8 mouse cellular contexts compared by ENCODE assay signal in the genomic region with DNA sequence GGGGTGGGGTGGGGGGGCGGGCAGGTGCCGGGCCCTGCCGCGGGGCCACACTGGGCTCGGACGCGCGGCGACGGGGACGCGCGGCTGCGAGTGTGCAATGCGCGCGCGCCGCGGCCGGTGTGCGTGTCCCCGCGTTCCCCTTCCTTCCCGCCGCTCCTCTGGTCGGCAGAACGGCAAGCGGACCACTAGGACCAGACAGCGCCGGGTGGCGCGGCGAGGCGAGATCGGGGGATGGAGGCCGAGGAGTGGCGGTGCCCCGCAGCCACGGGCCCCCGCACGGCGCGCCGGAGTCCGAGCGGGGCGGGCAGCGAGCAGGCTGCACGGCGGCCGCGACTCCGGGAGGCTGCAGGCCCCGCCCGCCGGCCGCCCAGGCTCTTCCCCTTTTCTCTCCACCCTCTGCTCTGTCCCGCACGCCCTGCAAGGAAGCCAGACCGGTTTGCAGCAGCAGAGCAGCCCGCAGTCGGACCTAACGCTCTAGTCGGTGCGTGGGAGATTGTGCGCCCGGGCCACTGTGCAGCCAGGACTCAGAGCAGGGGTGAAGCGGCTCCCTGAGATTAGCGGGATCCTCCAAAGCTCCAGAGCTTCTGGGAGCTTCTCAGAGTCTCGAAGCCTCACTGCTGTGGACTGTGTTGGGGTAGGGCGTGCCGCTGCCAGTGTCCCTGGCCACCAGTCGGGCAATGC. TPM values are rescaled to one million over a fixed set of nuclear protein-coding genes. Genes with fewer than 3 reads are reported as not detected.
DNase-seq lines count a peak whose midpoint lies in the region; ATAC-seq and TF ChIP-seq lines count a peak whose summit lies in the region.

No protein-coding gene starts in this region.

- H3K27me3 ChIP-seq in G1E (ENCODE audit: insufficient read depth, low read length) = no peaks in the 10 kb centered on the region
- H3K27me3 ChIP-seq in hindbrain, embryonic 11.5 days (ENCODE audit: control insufficient read depth, insufficient read depth, low read length) = peaks cover 9% of the 10 kb centered on the region

- H3K36me3 ChIP-seq in G1E (replicated peaks) = peaks cover 9% of the 10 kb centered on the region
- H3K36me3 ChIP-seq in hindbrain, embryonic 11.5 days (ENCODE audit: control insufficient read depth, insufficient read depth, low read length) = no peaks in the 10 kb centered on the region

- H3K9ac ChIP-seq in hindbrain, embryonic 11.5 days (ENCODE audit: low read depth, low read length) = peak overlapping the region; percentile 70

- H3K27ac ChIP-seq in hindbrain, embryonic 11.5 days (ENCODE audit: low read depth, low read length) = peak overlapping the region; percentile 58

- no peak for TF ChIP-seq CTCF in G1E (IDR thresholded peaks at IDR 0.05; ENCODE audit: low read depth, low read length)

- H3K4me3 ChIP-seq in G1E (ENCODE audit: low read depth, low read length) = peak overlapping the region; percentile 99
- H3K4me3 ChIP-seq in hindbrain, embryonic 11.5 days (ENCODE audit: low read depth, low read length) = peak overlapping the region; percentile 82

- WGBS in hindbrain, embryonic 11.5 days = under 1% methylated on average over 52 of the region's 74 CpGs

- peak; percentile 22; the same call in 1 of the 2 replicates for ATAC-seq in G1E (ENCODE audit: extremely low read depth, insufficient number of reproducible peaks, low FRiP score, poor library complexity, severe bottlenecking)
- ATAC-seq in frontal cortex, adult (ENCODE audit: low TSS enrichment) = peak; percentile 91
- peak; percentile 88 for ATAC-seq in hindbrain, embryonic 11.5 days (ENCODE audit: low FRiP score)

- peak overlapping the region; percentile 91 for H3K4me2 ChIP-seq in hindbrain, embryonic 11.5 days (replicated peaks; ENCODE audit: low read depth, low read length)

- H3K9me3 ChIP-seq in G1E (replicated peaks) = peaks cover 4% of the 10 kb centered on the region; the same call in 1 of the 2 replicates
- no peaks in the 10 kb centered on the region for H3K9me3 ChIP-seq in hindbrain, embryonic 11.5 days (ENCODE audit: control insufficient read depth, low read length)

- DNase-seq in G1E (ENCODE audit: low spot score) = peak; percentile 69
- peak; percentile 83 for DNase-seq in cerebellum, adult 9-10 months
- peak; percentile 80 for DNase-seq in hindbrain, embryonic 11.5 days (ENCODE audit: low spot score)
- DNase-seq in layer of hippocampus, postnatal 14 days (ENCODE audit: low spot score in 2 of 2) = peak; percentile 52 to 64
- peak; percentile 67 for DNase-seq in lung, postnatal 14 days
- DNase-seq in ovary, postnatal 36 days (ENCODE audit: low spot score) = peak; percentile 78
- DNase-seq in thymus, postnatal 25 days = peak; percentile 59

- peaks cover 56% of the 10 kb centered on the region for H3K4me1 ChIP-seq in G1E (ENCODE audit: insufficient read depth, low read depth, low read length)
- H3K4me1 ChIP-seq in hindbrain, embryonic 11.5 days (replicated peaks; ENCODE audit: control insufficient read depth, insufficient read depth, low read length) = no peaks in the 10 kb centered on the region; the same call in none of the 2 replicates

RNA-seq across cellular contexts. Expression of gene Pip5k1b, which starts 0.4 kb away (rescaled TPM):
- total RNA-seq in G1E (2014; fragmentation: Nextera tagmentation) = 66.4 and 69.3 TPM in 2 replicates
- 20.4 and 23.6 TPM in 2 replicates for total RNA-seq in G1E (2017)
- polyA plus RNA-seq in G1E (2012) = 11.1 and 12.7 TPM in 2 replicates
- polyA plus RNA-seq in hindbrain, embryonic 11.5 days (2014; fragmentation: Nextera tagmentation; extraction: Ambion mirVana) = 2.0 and 2.2 TPM in 2 replicates
- total RNA-seq in layer of hippocampus, postnatal 14 days (2021) = 10 to 100 TPM; 37.0 to 40.3 TPM

Comparison
In these comparisons a context has a peak if more than half of its experiments do, and no peak if none do; other contexts are left out.
1. Peak in every context shown above with its lines: DNase-seq, ATAC-seq, H3K4me3 ChIP-seq and H3K27ac ChIP-seq.
2. ATAC-seq: peak in every context shown above with its lines; median percentile 91 in frontal cortex, adult; 88 in hindbrain, embryonic 11.5 days; 22 in G1E.